Mouse (Mus musculus) brain, embryonic 14.5 days (tissue): Measurements from ENCODE around the gene Tvp23b.

ENCODE experiments used
- CTCF ChIP-seq: fragments of 200-500 bp; IDR thresholded peaks from 2 replicates; pipeline ENCODE4 v1.5.1; 2012; ENCODE audit warnings: inconsistent platforms, mild to moderate bottlenecking, moderate library complexity, borderline replicate concordance; ENCODE audit not compliant: insufficient read depth, insufficient read length; ENCODE audit errors: extremely low read depth
- POLR2A ChIP-seq: fragments of 200-500 bp; IDR thresholded peaks from 2 replicates; pipeline ENCODE4 v1.6.1; 2012; ENCODE audit warnings: mild to moderate bottlenecking, inconsistent platforms, borderline replicate concordance; ENCODE audit not compliant: poor library complexity, insufficient read depth, insufficient read length, severe bottlenecking; ENCODE audit errors: extremely low read depth

DNA sequence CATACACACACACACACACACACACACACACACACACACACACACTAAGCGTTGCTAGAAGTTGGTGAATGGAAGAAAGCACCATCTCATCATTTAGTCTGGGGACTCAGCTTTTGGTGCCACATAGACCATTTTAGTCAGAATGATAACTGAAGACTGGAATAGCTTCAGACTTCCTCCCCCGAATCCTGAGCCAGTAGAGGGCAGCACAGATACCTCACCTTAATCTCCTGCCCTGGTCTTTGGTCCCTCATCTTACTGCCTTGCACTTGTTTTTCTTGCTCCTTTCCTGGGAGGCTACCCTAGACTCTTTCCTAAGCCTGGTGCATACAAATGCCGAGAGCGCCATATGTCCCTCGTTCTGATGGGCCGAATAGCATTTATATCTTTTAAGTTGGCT lies 35.3 kb downstream of the Tvp23b start:
- peak; percentile 34; the same call in 1 of the 2 replicates for TF ChIP-seq CTCF
- no peak for TF ChIP-seq POLR2A
